Mouse (Mus musculus): ENCODE data around the gene Abcc10. TPM values are rescaled to one million over a fixed set of nuclear protein-coding genes. Genes with fewer than 3 reads are reported as not detected.
A peak's percentile ranks its signal among the peaks of the same experiment; 100 is the strongest.

The Abcc10 gene
- total RNA-seq, 2 experiments from 2014 or later, result 9.7 to 9.9 TPM

GRCm38 (mm10) chr17:46265502-46265901 lies 62.6 kb downstream of the Abcc10 start:
- intact Hi-C loops (cut with DNase I), result loop anchor here (5.0 kb wide), 1 partner anchor 117 kb away; the partner anchor contains the start of gene Zfp318
- no peak for DNase-seq

GRCm38 (mm10) chr17:46262201-46262694 lies 65.9 kb downstream of the Abcc10 start:
- intact Hi-C loops (cut with DNase I), result no loop called here
- DNase-seq, result no peak

DNA sequence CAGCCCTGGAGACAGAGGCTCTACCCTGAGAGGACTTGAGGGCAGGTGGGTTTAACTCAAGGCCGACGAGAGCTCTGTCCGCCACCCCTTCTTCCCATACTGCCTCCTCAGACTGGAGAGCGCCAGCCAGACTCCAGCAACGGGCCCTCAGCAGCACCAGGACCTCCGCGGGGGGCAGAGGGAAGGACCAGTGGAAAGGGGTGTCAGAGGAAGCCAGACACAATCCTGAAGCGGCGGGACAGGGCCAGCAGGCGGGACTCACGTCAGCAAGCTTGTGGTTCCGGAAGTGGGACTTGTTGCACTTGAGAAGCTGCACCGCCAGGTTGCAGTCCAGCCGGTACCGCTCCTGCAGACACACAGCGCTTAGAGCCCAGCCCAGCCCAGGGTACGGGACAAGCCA lies 68.5 kb downstream of the Abcc10 start:
- no peak for DNase-seq
- intact Hi-C loops (cut with DNase I), result no loop called here

DNA sequence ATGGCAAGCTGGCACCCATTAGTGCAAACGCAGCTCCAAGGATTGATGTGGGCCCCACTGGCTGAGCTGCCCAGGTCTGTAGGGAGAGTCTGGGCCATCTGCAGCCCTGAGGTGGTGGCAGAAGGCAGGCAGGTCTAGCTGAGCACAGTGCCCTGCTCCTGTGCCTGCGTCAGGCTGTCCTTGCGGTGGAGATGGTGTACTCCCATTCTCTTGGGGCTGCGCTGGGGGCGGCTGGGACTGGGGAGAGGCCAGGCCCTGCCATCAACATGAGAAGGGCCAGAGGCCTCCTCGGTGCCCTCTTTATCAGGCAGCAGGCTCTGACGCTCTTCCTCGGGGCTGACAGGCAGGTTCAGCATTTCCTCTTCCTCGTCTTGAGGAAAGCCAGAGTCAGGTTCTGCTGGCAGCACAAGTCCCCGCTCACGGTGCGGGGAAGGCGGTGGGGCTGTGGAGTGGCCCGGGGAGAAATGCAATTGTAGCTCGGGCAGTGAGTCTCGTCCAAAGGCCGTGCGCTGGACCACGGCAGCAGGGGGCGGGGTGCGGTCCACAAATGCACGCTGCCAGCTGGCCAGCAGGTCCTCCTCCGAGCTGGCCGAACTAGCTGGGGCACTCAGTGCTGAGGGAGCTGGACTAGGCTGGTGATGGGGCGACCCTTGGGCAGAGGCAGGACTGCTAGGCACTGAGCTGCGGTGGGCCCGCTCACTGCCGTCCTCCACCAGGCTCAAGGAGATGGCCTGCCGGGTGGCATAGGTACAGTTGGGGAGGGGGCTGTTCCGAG lies 69.7 kb downstream of the Abcc10 start:
- no peak for DNase-seq
- intact Hi-C loops (cut with DNase I), result no loop called here

GRCm38 (mm10) chr17:46255147-46255546 lies 73.0 kb downstream of the Abcc10 start:
- intact Hi-C loops (cut with DNase I), result no loop called here
- no peak for DNase-seq

- intact Hi-C loops (cut with DNase I), result no loop called here
- peak; percentile 45 for DNase-seq
Observed at GRCm38 (mm10) chr17:46254106-46254505, 74.0 kb downstream of the Abcc10 start.

GRCm38 (mm10) chr17:46253452-46254084 lies 74.6 kb downstream of the Abcc10 start, which contains the start of gene Lrrc73:
Lrrc73 (plus strand) TSS chr17:46253531.
- peak; percentile 94 for DNase-seq
- intact Hi-C loops (cut with DNase I), result no loop called here

Other genes with a start within 250 kb of the Abcc10 start
- gene Mrps18a, start 217.4 kb downstream of the Abcc10 start, total RNA-seq (2021), result 10 to 100 TPM; 75.8 to 78.3 TPM
- gene Rsph9, start 184.1 kb downstream of the Abcc10 start, total RNA-seq (2021), result 10 to 100 TPM; 40.0 to 43.8 TPM
- gene Mad2l1bp, start 174.8 kb downstream of the Abcc10 start, total RNA-seq (2021), result 10 to 100 TPM; 16.2 to 17.8 TPM
- 100 to 1,000 TPM; 111 TPM for gene Gtpbp2, start 167.3 kb downstream of the Abcc10 start, total RNA-seq (2021)
- gene Polh, start 125.7 kb downstream of the Abcc10 start, total RNA-seq (2021), result 10 to 100 TPM in 1 of 2 experiments, 1 to 10 TPM in 1; 9.7 to 10.7 TPM
- gene Xpo5, start 125.6 kb downstream of the Abcc10 start, total RNA-seq (2021), result 10 to 100 TPM; 45.0 to 46.3 TPM
- 10 to 100 TPM; 50.0 to 50.1 TPM for gene Polr1c, start 80.3 kb downstream of the Abcc10 start, total RNA-seq (2021)
- 10 to 100 TPM; 55.3 to 56.7 TPM for gene Yipf3, start 80.3 kb downstream of the Abcc10 start, total RNA-seq (2021)
- 10 to 100 TPM; 84.5 to 94.1 TPM for gene Lrrc73, start 74.8 kb downstream of the Abcc10 start, total RNA-seq (2021)
- 10 to 100 TPM; 35.5 to 44.3 TPM for gene Tjap1, start 45.3 kb downstream of the Abcc10 start, total RNA-seq (2021)
- 10 to 100 TPM; 54.6 to 63.8 TPM for gene Dlk2, start 30.9 kb downstream of the Abcc10 start, total RNA-seq (2021)
- 10 to 100 TPM; 93.1 to 96.1 TPM for gene Zfp318, start 55.4 kb upstream of the Abcc10 start, total RNA-seq (2021)
- gene Crip3, start 100.6 kb upstream of the Abcc10 start, total RNA-seq (2021), result 1 to 10 TPM; 2.6 to 4.7 TPM
- gene Slc22a7, start 110.1 kb upstream of the Abcc10 start, total RNA-seq (2021), result under 1 TPM; 0.28 to 0.62 TPM
- 10 to 100 TPM; 86.7 to 88.6 TPM for gene Ttbk1, start 159.3 kb upstream of the Abcc10 start, total RNA-seq (2021)
- 1 to 10 TPM; 6.0 to 7.1 TPM for gene Dnph1, start 168.4 kb upstream of the Abcc10 start, total RNA-seq (2021)
- gene Cul9, start 218.0 kb upstream of the Abcc10 start, total RNA-seq (2021), result 10 to 100 TPM; 48.0 to 49.9 TPM
- 10 to 100 TPM; 55.2 to 58.1 TPM for gene Srf, start 227.8 kb upstream of the Abcc10 start, total RNA-seq (2021)